Mouse (Mus musculus): ENCODE results near the gene Zfp408. TPM values are rescaled to one million over a fixed set of nuclear protein-coding genes. Genes with fewer than 3 reads are reported as not detected.
"Not testable (repeated sequence)": the region's sequence is repeated elsewhere in the genome, so short reads cannot be mapped to it uniquely, and the experiment has no call there.

Zfp408 gene
- polyA plus RNA-seq, 1 experiment from 2014 or later, result 10.2 TPM

- Histone ChIP-seq H3K9ac (ENCODE audit: low read depth, low read length) (no peak overlapping the region), H3K27ac (ENCODE audit: low read depth, low read length) (no peak overlapping the region), H3K27me3 (ENCODE audit: control insufficient read depth, insufficient read depth, low read length) (no peaks in the 10 kb centered on the region), H3K4me1 (replicated peaks; ENCODE audit: control insufficient read depth, insufficient read depth, low read length) (no peaks in the 10 kb centered on the region), H3K4me2 (replicated peaks; ENCODE audit: low read depth, low read length) (no peak overlapping the region), H3K9me3 (ENCODE audit: control insufficient read depth, low read length) (no peaks in the 10 kb centered on the region), H3K4me3 (ENCODE audit: low read depth, low read length) (no peak overlapping the region), H3K36me3 (ENCODE audit: control insufficient read depth, insufficient read depth, low read length) (peaks cover 21% of the 10 kb centered on the region)
- DNase-seq (ENCODE audit: low spot score) (no peak), ATAC-seq (ENCODE audit: low FRiP score) (no peak)
- WGBS, result 93% methylated on average over 5 of the region's 5 CpGs
Measured at GRCm38 (mm10) chr2:91622356-91622755, 27.2 kb downstream of the Zfp408 start.

GRCm38 (mm10) chr2:91609370-91609769 lies 40.2 kb downstream of the Zfp408 start:
- not testable (repeated sequence) for H3K9ac ChIP-seq (ENCODE audit: low read depth, low read length); H3K9me3 ChIP-seq (ENCODE audit: control insufficient read depth, low read length); H3K27me3 ChIP-seq (ENCODE audit: control insufficient read depth, insufficient read depth, low read length); H3K27ac ChIP-seq (ENCODE audit: low read depth, low read length); H3K4me3 ChIP-seq (ENCODE audit: low read depth, low read length); ATAC-seq (ENCODE audit: low FRiP score); H3K4me1 ChIP-seq (replicated peaks; ENCODE audit: control insufficient read depth, insufficient read depth, low read length); H3K4me2 ChIP-seq (replicated peaks; ENCODE audit: low read depth, low read length); H3K36me3 ChIP-seq (ENCODE audit: control insufficient read depth, insufficient read depth, low read length); DNase-seq (ENCODE audit: low spot score)

- Histone ChIP-seq H3K4me1 (replicated peaks; ENCODE audit: control insufficient read depth, insufficient read depth, low read length) (no peaks in the 10 kb centered on the region), H3K4me2 (replicated peaks; ENCODE audit: low read depth, low read length) (no peak overlapping the region), H3K9me3 (ENCODE audit: control insufficient read depth, low read length) (no peaks in the 10 kb centered on the region), H3K27me3 (ENCODE audit: control insufficient read depth, insufficient read depth, low read length) (no peaks in the 10 kb centered on the region), H3K36me3 (ENCODE audit: control insufficient read depth, insufficient read depth, low read length) (peaks cover 22% of the 10 kb centered on the region), H3K27ac (ENCODE audit: low read depth, low read length) (no peak overlapping the region), H3K4me3 (ENCODE audit: low read depth, low read length) (no peak overlapping the region), H3K9ac (ENCODE audit: low read depth, low read length) (no peak overlapping the region)
- WGBS, result 96% methylated on average over 4 of the region's 4 CpGs
- DNase-seq (ENCODE audit: low spot score) (no peak), ATAC-seq (ENCODE audit: low FRiP score) (no peak)
Measured at GRCm38 (mm10) chr2:91602389-91602788, 47.2 kb downstream of the Zfp408 start.

- H3K27me3 ChIP-seq (ENCODE audit: control insufficient read depth, insufficient read depth, low read length), result no peaks in the 10 kb centered on the region
- no peak overlapping the region for H3K4me2 ChIP-seq (replicated peaks; ENCODE audit: low read depth, low read length)
- H3K9ac ChIP-seq (ENCODE audit: low read depth, low read length), result no peak overlapping the region
- no peak overlapping the region for H3K4me3 ChIP-seq (ENCODE audit: low read depth, low read length)
- WGBS, result 96% methylated on average over 4 of the region's 4 CpGs
- DNase-seq (ENCODE audit: low spot score), result no peak
- H3K36me3 ChIP-seq (ENCODE audit: control insufficient read depth, insufficient read depth, low read length), result peaks cover 26% of the 10 kb centered on the region; the same call in 1 of the 2 replicates
- no peak overlapping the region for H3K27ac ChIP-seq (ENCODE audit: low read depth, low read length)
- H3K4me1 ChIP-seq (replicated peaks; ENCODE audit: control insufficient read depth, insufficient read depth, low read length), result no peaks in the 10 kb centered on the region
- no peak for ATAC-seq (ENCODE audit: low FRiP score)
- H3K9me3 ChIP-seq (ENCODE audit: control insufficient read depth, low read length), result no peaks in the 10 kb centered on the region
Measured at GRCm38 (mm10) chr2:91600475-91600874, 49.1 kb downstream of the Zfp408 start.

Other genes with a start within 250 kb of the Zfp408 start
- gene 1110051M20Rik, start 205.1 kb downstream of the Zfp408 start, polyA plus RNA-seq (2014; fragmentation: Nextera tagmentation; extraction: Ambion mirVana), result 102 and 104 TPM in 2 replicates
- gene Lrp4, start 192.3 kb downstream of the Zfp408 start, polyA plus RNA-seq (2014; fragmentation: Nextera tagmentation; extraction: Ambion mirVana), result 5.9 TPM in 2 replicates
- 132 and 171 TPM in 2 replicates for gene Ckap5, start 123.0 kb downstream of the Zfp408 start, polyA plus RNA-seq (2014; fragmentation: Nextera tagmentation; extraction: Ambion mirVana)
- gene F2, start 13.4 kb downstream of the Zfp408 start, polyA plus RNA-seq (2014; fragmentation: Nextera tagmentation; extraction: Ambion mirVana), result 0.27 and 0.29 TPM in 2 replicates
- gene Arhgap1, start 69 bp upstream of the Zfp408 start, polyA plus RNA-seq (2014; fragmentation: Nextera tagmentation; extraction: Ambion mirVana), result 79.6 and 86.8 TPM in 2 replicates
- gene Atg13, start 60.8 kb upstream of the Zfp408 start, polyA plus RNA-seq (2014; fragmentation: Nextera tagmentation; extraction: Ambion mirVana), result 31.9 and 35.3 TPM in 2 replicates
- 17.8 and 20.6 TPM in 2 replicates for gene Harbi1, start 61.1 kb upstream of the Zfp408 start, polyA plus RNA-seq (2014; fragmentation: Nextera tagmentation; extraction: Ambion mirVana)
- 19.0 and 19.2 TPM in 2 replicates for gene Ambra1, start 80.3 kb upstream of the Zfp408 start, polyA plus RNA-seq (2014; fragmentation: Nextera tagmentation; extraction: Ambion mirVana)

Data from hindbrain, embryonic 11.5 days (tissue).